Mouse (Mus musculus): ENCODE data around the gene Pnp2.
"Not testable (repeated sequence)": the region's sequence is repeated elsewhere in the genome, so short reads cannot be mapped to it uniquely, and the experiment has no call there.

Gene Pnp2

GRCm38 (mm10) chr14:50955942-50956508 lies at the start of gene Pnp2:
TSS of gene Pnp2 (plus strand) at chr14:50955992.
- DNase-seq = peak; percentile 71

- no peak for DNase-seq
Observed at GRCm38 (mm10) chr14:50908126-50908525, 47.7 kb upstream of the Pnp2 start.

GRCm38 (mm10) chr14:50911356-50911755 lies 44.4 kb upstream of the Pnp2 start:
- DNase-seq = no peak

GRCm38 (mm10) chr14:50923437-50923836 lies 32.4 kb upstream of the Pnp2 start:
- DNase-seq = not testable (repeated sequence)

- peak; percentile 99 for DNase-seq
Observed at GRCm38 (mm10) chr14:50924281-50925064, 31.3 kb upstream of the Pnp2 start, which contains the start of the genes Osgep and Apex1. TSS of gene Osgep (minus strand) at chr14:50924893. TSS of gene Apex1 (plus strand) at chr14:50924968.

GRCm38 (mm10) chr14:50925111-50925920 lies 30.5 kb upstream of the Pnp2 start:
- DNase-seq = no peak

- no peak for DNase-seq
Observed at GRCm38 (mm10) chr14:50927366-50927765, 28.4 kb upstream of the Pnp2 start.

- DNase-seq = no peak
Observed at GRCm38 (mm10) chr14:50929951-50930350, 25.8 kb upstream of the Pnp2 start.

GRCm38 (mm10) chr14:50930377-50930753 lies 25.4 kb upstream of the Pnp2 start:
- peak; percentile 71 for DNase-seq

GRCm38 (mm10) chr14:50930754-50931492 lies 24.9 kb upstream of the Pnp2 start, which contains the start of the genes Pip4p1 and Pnp:
TSS of gene Pip4p1 (minus strand) at chr14:50930856.
TSS of gene Pnp (plus strand) at chr14:50931082.
- DNase-seq = peak; percentile 100

GRCm38 (mm10) chr14:50931493-50932020 lies 24.2 kb upstream of the Pnp2 start:
- DNase-seq = no peak

- no peak for DNase-seq
Observed at GRCm38 (mm10) chr14:50936649-50937048, 19.1 kb upstream of the Pnp2 start.

- no peak for DNase-seq
Observed at GRCm38 (mm10) chr14:50938119-50938908, 17.5 kb upstream of the Pnp2 start.

GRCm38 (mm10) chr14:50938940-50939339 lies 16.9 kb upstream of the Pnp2 start:
- DNase-seq = no peak

- peak; percentile 97 for DNase-seq
Observed at GRCm38 (mm10) chr14:50943932-50944667, 11.7 kb upstream of the Pnp2 start, which contains the start of gene Gm49342. TSS of gene Gm49342 (plus strand) at chr14:50944517.

GRCm38 (mm10) chr14:50944668-50945033 lies 11.1 kb upstream of the Pnp2 start:
- not testable (repeated sequence) for DNase-seq

- not testable (repeated sequence) for DNase-seq
Observed at GRCm38 (mm10) chr14:50945081-50945480, 10.7 kb upstream of the Pnp2 start.

- not testable (repeated sequence) for DNase-seq
Observed at GRCm38 (mm10) chr14:50945526-50945925, 10.3 kb upstream of the Pnp2 start.

- DNase-seq = no peak
Observed at GRCm38 (mm10) chr14:50955487-50955886, 305 bp upstream of the Pnp2 start.

GRCm38 (mm10) chr14:50956724-50957123 lies 932 bp downstream of the Pnp2 start:
- DNase-seq = not testable (repeated sequence)

GRCm38 (mm10) chr14:50957146-50957545 lies 1.4 kb downstream of the Pnp2 start:
- not testable (repeated sequence) for DNase-seq
